Mouse (Mus musculus) erythroblast, embryonic 14.5 days (primary cell): ENCODE results near the gene Bend5. TPM values are rescaled to one million over a fixed set of nuclear protein-coding genes. Genes with fewer than 3 reads are reported as not detected.

Experiments
- H3K27me3 ChIP-seq: 2 replicates; pipeline ENCODE4 v1.6.1; 2012; ENCODE audit warnings: inconsistent platforms; ENCODE audit not compliant: control insufficient read depth
- H3K36me3 ChIP-seq: 2 replicates; pipeline ENCODE4 v1.6.1; 2012; ENCODE audit warnings: mild to moderate bottlenecking, inconsistent platforms; ENCODE audit not compliant: control insufficient read depth
- H3K4me1 ChIP-seq: 2 replicates; pipeline ENCODE4 v1.6.1; 2012; ENCODE audit warnings: inconsistent platforms; ENCODE audit not compliant: control insufficient read depth
- H3K4me3 ChIP-seq: replicated peaks from 2 replicates; pipeline ENCODE3; 2012; ENCODE audit warnings: moderate library complexity, mild to moderate bottlenecking, inconsistent platforms
- H3K9me3 ChIP-seq: 2 replicates; pipeline ENCODE4 v1.6.1; 2012; ENCODE audit warnings: low read length, inconsistent platforms, mixed read lengths; ENCODE audit not compliant: control insufficient read depth
- GATA1 ChIP-seq: IDR thresholded peaks from 2 replicates; pipeline ENCODE4 v1.6.1; 2012; ENCODE audit warnings: low read length, inconsistent platforms, mixed read lengths
- TAL1 ChIP-seq: IDR thresholded peaks from 3 replicates; pipeline ENCODE4 v1.6.1; 2012; ENCODE audit warnings: low read length, inconsistent platforms, mixed read lengths
- polyA plus RNA-seq: library from polyadenylated mRNA; stranded (reverse); fragments of >175 nt; gene quantifications from 2 replicates; pipeline ENCODE4 v1.2.3, GENCODE M21; 2012

Gene Bend5
- polyA plus RNA-seq, result not detected in 2 replicates

DNA sequence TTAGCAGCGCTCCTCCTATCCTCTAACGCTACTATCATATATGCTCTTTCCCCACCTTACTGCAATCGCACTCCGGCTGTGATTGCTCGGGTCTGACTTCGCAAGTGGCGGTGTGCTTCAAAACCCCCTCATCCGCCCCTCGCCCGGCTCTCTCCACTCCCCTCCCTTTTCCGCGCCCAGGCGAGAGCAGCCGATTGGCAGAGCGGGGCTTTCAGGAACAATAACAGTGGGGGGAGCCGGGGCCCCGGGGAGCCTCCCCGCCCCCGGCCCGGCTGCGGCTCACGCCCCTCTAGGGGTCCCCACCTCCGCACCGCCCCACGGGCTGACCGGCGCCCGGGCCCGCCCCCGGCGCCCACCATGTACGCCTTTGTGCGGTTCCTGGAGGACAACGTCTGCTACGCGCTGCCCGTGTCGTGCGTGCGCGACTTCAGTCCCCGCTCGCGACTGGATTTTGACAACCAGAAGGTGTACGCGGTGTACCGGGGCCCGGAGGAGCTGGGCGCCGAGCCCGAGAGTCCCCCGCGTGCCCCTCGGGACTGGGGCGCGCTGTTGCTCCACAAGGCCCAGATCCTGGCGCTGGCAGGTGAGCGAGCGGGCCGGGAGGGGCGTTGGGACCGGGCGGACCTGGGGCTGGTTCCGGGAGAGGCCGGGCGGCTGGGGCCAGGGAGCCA lies at the start of gene Bend5:
TSS of gene Bend5 (plus strand) at position 189 of the 671 bp plus-strand sequence.
- no peak for TF ChIP-seq TAL1
- TF ChIP-seq GATA1, result no peak
- no peaks in the 10 kb centered on the region for H3K9me3 ChIP-seq
- H3K4me1 ChIP-seq, result no peaks in the 10 kb centered on the region
- H3K36me3 ChIP-seq, result no peaks in the 10 kb centered on the region
- peaks cover 33% of the 10 kb centered on the region for H3K27me3 ChIP-seq
- peak within 1 kb of the TSS; percentile 40 for H3K4me3 ChIP-seq

GRCm38 (mm10) chr4:111367771-111368170 lies 47.0 kb upstream of the Bend5 start:
- no peak overlapping the region for H3K4me3 ChIP-seq
- H3K4me1 ChIP-seq, result no peaks in the 10 kb centered on the region
- H3K36me3 ChIP-seq, result no peaks in the 10 kb centered on the region
- no peaks in the 10 kb centered on the region for H3K9me3 ChIP-seq
- TF ChIP-seq GATA1, result no peak
- TF ChIP-seq TAL1, result no peak
- no peaks in the 10 kb centered on the region for H3K27me3 ChIP-seq

DNA sequence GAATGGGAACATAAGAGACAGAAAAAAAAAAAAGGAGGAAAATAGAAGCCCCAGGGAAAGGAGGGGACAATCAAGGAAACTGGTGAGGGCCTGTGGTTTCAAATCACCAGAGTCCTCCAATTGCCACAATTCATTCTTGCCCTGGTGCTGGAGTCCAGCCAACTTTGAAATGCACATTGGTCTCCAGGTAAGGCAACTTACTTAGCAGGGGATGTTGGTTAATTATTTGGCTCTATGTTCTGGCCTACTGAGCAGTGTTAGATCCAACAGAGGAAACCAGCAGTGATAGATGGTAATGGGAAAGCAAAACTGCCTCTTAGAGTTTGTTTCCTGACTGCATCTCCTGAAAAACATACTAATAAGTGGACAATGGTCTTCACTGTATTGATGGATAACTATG lies 37.6 kb upstream of the Bend5 start:
- Histone ChIP-seq H3K36me3 (no peaks in the 10 kb centered on the region), H3K27me3 (no peaks in the 10 kb centered on the region), H3K9me3 (no peaks in the 10 kb centered on the region), H3K4me3 (no peak overlapping the region), H3K4me1 (no peaks in the 10 kb centered on the region)
- TF ChIP-seq TAL1 (no peak), GATA1 (no peak)

GRCm38 (mm10) chr4:111378071-111378470 lies 36.7 kb upstream of the Bend5 start:
- H3K36me3 ChIP-seq, result no peaks in the 10 kb centered on the region
- TF ChIP-seq TAL1 (no peak), GATA1 (no peak)
- H3K4me3 ChIP-seq, result no peak overlapping the region
- H3K27me3 ChIP-seq, result no peaks in the 10 kb centered on the region
- no peaks in the 10 kb centered on the region for H3K4me1 ChIP-seq
- H3K9me3 ChIP-seq, result no peaks in the 10 kb centered on the region

- Histone ChIP-seq H3K36me3 (no peaks in the 10 kb centered on the region), H3K4me3 (no peak overlapping the region), H3K9me3 (no peaks in the 10 kb centered on the region), H3K4me1 (no peaks in the 10 kb centered on the region), H3K27me3 (no peaks in the 10 kb centered on the region)
- TF ChIP-seq GATA1 (no peak), TAL1 (no peak)
These were observed 31.7 kb upstream of the Bend5 start for GRCm38 (mm10) chr4:111383101-111383500.

DNA sequence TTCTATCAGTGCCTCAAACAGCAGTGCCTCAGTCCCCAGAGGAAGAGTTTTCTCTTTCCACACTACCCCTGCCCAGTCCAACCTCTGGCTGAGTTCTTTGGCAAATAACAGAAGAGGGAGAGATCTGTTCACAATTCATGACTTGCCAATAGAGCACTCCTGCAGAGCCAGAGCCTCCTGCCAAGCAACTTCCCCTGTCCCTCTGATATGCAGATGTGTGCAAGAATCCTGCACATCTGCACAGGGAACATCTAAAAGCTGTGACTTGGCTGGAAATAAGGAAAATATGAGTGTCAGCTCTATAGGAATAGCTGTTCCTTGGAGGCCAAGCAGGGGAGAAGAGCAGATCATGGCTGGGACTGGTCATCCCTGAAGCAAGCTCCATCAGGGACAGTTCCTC lies 24.1 kb upstream of the Bend5 start:
- no peaks in the 10 kb centered on the region for H3K9me3 ChIP-seq
- no peaks in the 10 kb centered on the region for H3K4me1 ChIP-seq
- no peak overlapping the region for H3K4me3 ChIP-seq
- TF ChIP-seq TAL1, result no peak
- no peak for TF ChIP-seq GATA1
- no peaks in the 10 kb centered on the region for H3K27me3 ChIP-seq
- no peaks in the 10 kb centered on the region for H3K36me3 ChIP-seq

DNA sequence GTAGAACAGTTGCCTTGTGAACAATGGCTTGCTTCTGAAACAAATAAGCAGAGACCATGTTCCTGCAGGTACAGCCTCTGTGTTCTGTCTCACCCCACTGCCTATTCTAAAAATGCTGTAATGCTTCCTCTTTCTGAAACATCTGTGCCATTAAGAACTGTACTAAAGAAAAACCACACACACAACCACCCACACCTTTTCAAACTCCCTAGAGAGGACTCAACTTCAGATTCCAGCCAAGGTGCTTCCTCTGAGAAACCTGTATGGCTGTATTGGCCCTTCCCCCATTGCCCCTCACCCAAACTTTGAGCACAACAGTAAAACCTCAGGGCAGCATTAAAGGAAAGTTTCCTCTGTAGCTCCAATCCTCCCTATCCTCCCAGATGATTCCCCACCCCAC lies 15.0 kb upstream of the Bend5 start:
- Histone ChIP-seq H3K36me3 (no peaks in the 10 kb centered on the region), H3K9me3 (no peaks in the 10 kb centered on the region), H3K27me3 (no peaks in the 10 kb centered on the region), H3K4me1 (no peaks in the 10 kb centered on the region), H3K4me3 (no peak overlapping the region)
- no peak for TF ChIP-seq TAL1
- no peak for TF ChIP-seq GATA1

GRCm38 (mm10) chr4:111400676-111401075 lies 14.1 kb upstream of the Bend5 start:
- H3K4me1 ChIP-seq, result no peaks in the 10 kb centered on the region
- H3K36me3 ChIP-seq, result no peaks in the 10 kb centered on the region
- no peaks in the 10 kb centered on the region for H3K27me3 ChIP-seq
- no peaks in the 10 kb centered on the region for H3K9me3 ChIP-seq
- TF ChIP-seq GATA1, result no peak
- TF ChIP-seq TAL1, result no peak
- H3K4me3 ChIP-seq, result no peak overlapping the region

DNA sequence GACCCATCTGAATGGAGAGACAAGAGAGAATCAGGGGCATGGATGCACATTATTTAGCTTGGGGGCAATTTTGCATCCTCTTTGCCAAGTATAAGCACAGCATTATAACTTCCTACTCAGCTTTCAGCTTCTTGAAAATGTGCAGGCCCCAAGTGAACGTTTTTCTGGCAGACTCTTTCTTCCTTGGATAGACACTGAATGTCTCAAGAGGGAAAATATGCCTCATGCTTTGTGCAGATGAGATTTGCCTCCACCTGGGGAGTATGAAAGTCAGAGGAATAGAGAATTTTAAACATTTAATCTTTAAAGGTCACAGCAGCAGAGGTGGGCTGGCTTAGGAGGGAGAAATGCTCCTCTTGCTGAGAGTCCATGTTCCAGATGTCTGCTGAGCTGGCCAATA lies 11.6 kb upstream of the Bend5 start:
- Histone ChIP-seq H3K4me1 (no peaks in the 10 kb centered on the region), H3K9me3 (no peaks in the 10 kb centered on the region), H3K36me3 (no peaks in the 10 kb centered on the region), H3K4me3 (no peak overlapping the region), H3K27me3 (no peaks in the 10 kb centered on the region)
- TF ChIP-seq TAL1 (no peak), GATA1 (no peak)

DNA sequence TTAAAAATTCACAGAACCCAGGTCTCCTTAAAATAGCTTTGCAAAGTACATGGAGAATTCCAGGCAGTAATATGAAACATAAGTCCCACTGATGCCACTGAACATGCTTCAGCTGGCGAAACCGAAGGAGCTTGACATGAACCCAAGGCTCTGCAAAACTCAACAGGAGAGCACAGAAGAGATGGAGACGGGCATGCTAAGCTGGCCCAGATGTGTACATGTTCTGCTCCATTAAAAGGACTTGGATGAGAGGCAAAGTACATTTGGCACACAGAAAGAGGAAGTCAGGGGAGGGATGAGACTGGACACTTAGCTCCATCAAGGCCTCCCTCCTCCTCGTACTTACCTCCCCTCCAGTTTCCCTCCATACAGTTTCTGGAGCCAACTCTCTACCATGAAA lies 4.1 kb upstream of the Bend5 start:
- no peak for TF ChIP-seq GATA1
- TF ChIP-seq TAL1, result no peak
- no peak overlapping the region for H3K4me3 ChIP-seq
- H3K4me1 ChIP-seq, result no peaks in the 10 kb centered on the region
- no peaks in the 10 kb centered on the region for H3K36me3 ChIP-seq
- no peaks in the 10 kb centered on the region for H3K9me3 ChIP-seq
- peaks cover 23% of the 10 kb centered on the region for H3K27me3 ChIP-seq
